Mouse (Mus musculus) cerebellum, adult (tissue): ENCODE data around the gene Gse1.

ENCODE experiments used
- ATAC-seq: cut with Nextera tagmentation; 2 replicates; pipeline ENCODE4 v1.9.2; 2017; ENCODE audit warnings: mild to moderate bottlenecking, moderate library complexity, mixed read lengths; ENCODE audit not compliant: insufficient number of reproducible peaks, low FRiP score, low TSS enrichment

Gene Gse1

GRCm38 (mm10) chr8:120465710-120466109 is 237.5 kb downstream of the Gse1 start:
- no peak for ATAC-seq

- no peak for ATAC-seq
Observed at GRCm38 (mm10) chr8:120466266-120466665, 238.0 kb downstream of the Gse1 start.

- ATAC-seq: no peak
Observed at GRCm38 (mm10) chr8:120467598-120467997, 239.3 kb downstream of the Gse1 start.

DNA sequence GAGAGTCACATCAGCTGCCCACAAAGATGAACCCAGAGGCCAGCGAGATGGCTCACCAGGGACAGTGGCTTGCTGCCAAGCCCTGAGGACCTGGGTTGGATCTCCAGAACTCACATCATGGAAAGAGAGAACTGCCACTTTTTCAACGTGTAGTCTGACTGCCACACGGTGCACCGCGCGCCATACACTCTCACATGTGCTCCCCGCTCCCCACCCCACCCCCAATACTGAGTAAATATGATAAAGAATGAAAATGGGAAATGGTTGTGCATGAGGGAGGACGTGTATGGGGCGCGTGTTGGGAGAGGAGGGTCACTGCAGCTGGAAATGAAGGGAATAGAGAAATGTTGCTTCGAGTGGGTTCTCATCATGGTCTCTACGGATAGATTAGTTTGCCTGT is 241.9 kb downstream of the Gse1 start:
- no peak for ATAC-seq

GRCm38 (mm10) chr8:120471166-120471565 is 242.9 kb downstream of the Gse1 start:
- ATAC-seq: no peak

DNA sequence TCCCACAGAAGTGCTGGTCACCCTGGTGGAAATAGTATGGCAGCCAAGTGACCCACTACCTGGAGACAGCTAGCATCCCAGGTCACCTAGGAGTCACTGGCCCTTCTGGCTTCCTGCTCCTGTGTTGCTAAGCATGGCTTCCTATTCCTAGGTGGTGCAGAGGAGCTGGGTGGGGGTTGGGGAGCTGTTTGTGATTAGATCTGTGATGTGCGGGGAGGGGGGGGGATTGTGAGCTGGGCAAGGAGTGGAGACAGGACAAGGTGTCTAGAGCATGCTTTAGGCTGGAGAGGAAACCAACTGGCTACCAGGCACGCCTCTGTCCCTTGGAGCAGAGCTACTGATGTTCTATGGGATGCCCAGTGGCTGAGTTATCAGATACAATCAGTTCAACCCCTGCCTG is 243.5 kb downstream of the Gse1 start:
- ATAC-seq: no peak

DNA sequence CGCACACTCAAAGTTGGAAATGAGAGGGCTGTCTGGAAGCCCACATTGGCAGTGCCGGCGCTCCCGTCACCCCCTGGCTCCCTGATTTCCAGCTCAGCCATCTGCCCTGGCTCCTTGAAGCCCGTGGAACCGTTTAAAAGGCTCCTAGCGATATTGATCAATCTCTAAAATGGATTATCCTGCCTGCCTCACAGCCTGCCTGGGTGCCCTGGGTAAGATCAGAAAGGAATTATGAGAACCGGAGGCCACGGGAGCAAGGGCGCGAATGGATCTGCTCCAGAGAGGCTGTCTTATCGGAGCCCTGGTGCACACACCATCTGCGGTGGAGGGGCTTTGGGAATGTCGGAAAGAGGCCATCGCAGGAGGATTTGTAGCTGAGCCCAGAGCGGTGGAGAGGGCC is 244.0 kb downstream of the Gse1 start:
- no peak for ATAC-seq

GRCm38 (mm10) chr8:120473729-120474364 is 245.6 kb downstream of the Gse1 start:
- no peak for ATAC-seq

GRCm38 (mm10) chr8:120474496-120475235 is 246.4 kb downstream of the Gse1 start:
- no peak for ATAC-seq

DNA sequence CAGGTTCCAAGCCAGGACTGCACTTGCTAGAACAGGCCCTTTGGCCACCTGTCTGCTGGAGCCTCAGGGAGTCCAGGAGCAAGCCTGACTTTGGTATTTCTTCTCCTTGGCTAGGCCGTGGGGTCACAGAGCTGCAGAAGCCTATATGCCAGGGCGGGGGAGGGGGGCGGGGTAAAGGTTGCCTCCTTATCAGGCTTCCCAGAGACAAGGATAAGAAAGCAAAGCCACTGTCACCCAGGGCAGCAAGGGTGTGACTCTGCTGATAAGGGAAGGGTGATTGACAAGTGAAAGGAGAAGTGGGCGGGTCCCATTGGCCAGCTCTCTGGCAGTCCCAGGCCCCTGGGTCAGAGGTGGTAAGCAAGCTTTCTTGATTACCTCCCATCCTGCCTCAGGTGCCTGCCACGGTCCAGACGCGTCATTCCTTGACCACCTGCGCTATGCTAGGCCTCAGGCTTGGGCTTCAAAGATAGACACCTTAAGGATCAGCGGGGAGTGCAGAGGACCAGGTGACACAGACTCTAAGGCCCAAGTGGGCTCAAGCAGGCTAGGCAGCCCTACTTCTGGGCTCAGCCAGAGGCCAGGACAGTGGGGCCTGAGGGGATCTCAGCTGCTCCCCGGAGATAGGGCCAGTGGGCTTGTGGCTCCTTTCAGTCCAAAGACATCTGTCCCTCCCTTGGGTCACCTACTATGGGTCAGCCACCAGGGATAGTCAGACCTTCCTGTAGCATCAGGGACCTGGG is 247.4 kb downstream of the Gse1 start:
- ATAC-seq: no peak

DNA sequence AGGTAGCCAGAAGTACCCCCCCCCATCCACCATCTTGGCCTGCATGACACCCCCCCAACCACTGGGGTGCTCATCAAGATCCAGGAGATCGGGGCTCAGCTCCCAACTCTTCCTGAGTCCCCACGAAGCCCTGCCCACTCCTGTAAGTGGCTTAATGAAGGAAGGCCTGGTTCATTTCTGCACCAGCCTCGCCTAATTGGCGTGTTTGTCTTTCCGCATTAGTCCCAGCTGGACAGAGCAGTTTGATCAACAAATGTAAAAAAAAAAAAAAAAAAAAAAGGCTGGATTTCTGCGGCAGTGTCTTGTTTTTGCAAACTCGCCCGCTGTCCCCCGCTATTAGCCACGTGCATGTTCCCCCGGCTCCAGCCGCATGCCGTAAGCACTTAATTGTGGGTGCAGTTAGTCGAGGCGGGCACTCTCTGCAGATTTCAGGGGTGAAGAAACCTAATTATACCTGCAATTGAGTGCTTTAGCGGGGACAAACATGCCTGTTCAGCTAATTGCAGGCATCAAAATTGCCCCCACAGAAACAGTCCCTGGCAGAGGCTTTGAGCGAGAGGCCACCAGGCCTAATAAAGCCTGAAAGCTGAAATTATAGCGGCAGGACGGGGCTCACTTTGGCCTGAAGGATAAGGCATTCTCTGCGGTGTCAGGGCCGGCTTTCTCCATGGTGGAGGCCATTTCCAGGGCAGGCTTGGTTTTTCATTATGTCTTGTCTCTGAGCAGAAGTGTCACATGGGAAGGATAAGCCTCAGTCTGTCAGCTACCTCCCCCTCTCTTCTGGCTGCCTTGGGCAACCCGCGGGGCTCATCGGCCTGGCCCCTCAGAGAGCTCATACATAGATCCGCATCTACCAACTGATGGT is 248.7 kb downstream of the Gse1 start:
- ATAC-seq: no peak

GRCm38 (mm10) chr8:120478754-120479153 is 250.5 kb downstream of the Gse1 start:
- no peak for ATAC-seq

DNA sequence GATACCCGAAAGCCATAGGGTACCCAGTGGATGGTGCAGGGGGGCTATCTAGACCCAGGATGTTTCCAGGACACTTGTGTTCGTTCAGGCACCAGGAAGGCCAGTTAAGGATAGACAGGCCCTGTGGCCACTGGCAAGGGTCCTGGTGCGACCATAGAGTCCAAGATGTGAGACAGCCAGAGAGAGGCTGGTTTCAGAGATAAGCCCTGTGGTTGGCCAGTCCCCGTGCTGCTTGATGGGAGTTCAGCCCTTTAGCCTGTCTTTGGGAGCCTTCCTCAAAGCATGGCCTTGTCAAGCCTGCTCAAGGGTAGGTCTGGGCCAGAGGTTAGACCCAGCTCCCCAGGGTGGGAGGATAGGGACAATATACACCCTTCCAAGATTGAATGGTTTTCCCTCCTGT is 251.4 kb downstream of the Gse1 start:
- no peak for ATAC-seq

GRCm38 (mm10) chr8:120482015-120482689 is 253.9 kb downstream of the Gse1 start:
- no peak for ATAC-seq

DNA sequence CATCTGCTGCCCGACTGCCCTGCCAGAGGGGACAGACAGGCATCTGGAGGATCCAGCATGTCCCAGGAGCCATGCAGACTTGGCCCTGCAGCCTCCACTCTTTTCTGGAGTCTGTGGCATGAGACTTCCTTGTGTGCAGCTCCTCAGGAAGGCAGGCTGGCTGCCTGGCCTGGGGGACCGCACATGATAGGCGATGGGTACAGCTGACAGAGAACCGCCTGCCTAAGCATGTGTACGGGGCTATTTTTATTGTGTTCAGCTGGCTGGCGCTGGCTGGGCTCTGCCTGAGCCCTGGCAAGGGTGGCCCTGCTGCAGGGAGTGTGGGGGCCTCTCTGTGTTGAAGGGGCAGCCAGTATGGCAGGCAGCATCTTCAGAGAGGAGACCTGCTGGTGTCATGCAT is 256.2 kb downstream of the Gse1 start:
- no peak for ATAC-seq

GRCm38 (mm10) chr8:120485116-120485515 is 256.9 kb downstream of the Gse1 start:
- no peak for ATAC-seq

GRCm38 (mm10) chr8:120485551-120486476 is 257.6 kb downstream of the Gse1 start:
- ATAC-seq: no peak

DNA sequence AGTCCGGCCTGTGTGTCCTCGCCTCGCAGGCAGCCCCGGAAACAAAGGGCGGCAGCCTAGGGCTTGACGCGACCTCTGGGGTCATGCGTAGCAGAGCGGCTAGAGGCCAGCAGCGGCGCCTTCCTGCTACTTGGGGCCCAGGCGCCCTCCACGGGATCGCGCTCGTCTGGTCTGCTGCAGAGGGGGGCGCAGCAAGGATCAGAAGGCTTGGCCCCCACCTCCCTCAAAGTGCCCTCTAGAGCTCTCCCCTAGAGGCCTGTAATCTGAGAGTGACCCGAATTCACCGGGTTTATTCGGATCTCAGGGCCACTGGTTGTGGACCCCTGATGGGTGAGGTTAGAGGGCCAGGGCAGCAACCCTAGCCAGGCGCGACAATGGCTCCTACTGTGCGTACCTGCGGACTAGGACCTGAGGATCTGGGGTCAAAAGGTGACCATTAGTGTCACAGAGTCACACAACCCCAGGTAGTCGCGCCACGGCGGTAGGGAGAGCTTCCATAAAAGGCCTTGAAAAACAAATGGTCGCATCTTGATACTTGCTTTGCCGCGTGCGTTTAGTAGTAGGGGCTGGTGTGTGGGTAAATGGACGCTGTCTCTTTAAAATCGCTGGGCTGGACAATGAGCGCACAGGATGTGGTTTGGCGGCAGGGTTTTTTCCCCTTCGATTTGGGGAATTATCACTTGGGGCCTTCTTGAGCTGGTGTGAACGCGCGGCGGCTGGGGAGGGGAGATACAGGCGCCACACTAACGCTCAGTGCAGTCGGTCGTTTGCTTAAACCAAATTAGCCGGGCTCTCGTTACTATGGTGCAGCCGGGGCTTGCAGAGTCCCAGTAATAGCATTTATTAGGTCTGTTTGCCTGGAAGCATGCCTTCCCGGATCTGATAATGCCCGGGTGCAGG is 258.5 kb downstream of the Gse1 start:
- ATAC-seq: peak; percentile 21; the same call in 1 of the 2 replicates
